Mouse (Mus musculus): ENCODE measurements around the gene Krt6b. TPM values are rescaled to one million over a fixed set of nuclear protein-coding genes. Genes with fewer than 3 reads are reported as not detected.
"Not testable (repeated sequence)": the region's sequence is repeated elsewhere in the genome, so short reads cannot be mapped to it uniquely, and the experiment has no call there.

The Krt6b gene
- polyA plus RNA-seq, 1 experiment from 2014 or later = not detected

DNA sequence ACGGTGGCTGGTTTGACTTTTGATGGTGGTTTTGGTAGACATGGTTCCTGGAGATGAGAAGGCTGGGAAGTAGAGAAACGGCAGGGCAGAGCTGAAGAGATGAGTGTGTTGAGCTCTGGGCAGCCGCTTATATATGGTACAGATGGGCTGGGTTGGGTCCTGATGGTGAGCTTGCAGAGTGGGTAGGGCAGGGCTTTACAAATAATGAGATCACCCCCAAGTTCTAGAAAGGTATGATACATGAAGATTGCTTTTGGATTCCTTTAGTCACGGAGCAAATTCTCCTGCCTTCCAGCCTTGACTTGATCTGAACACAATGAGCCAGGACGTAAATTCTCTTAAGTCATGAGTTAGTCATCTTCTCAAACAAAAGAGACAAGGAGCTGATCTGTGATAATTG, 14.1 kb upstream of the Krt6b start, which contains the start of gene Krt6a:
Gene Krt6a (minus strand): TSS at position 101 of the 400 bp plus-strand sequence.
- H3K27me3 ChIP-seq (ENCODE audit: insufficient read depth, low read length) = no peaks in the 10 kb centered on the region
- H3K27ac ChIP-seq (ENCODE audit: low read depth) = no peak within 1 kb of the TSS
- no peak within 1 kb of the TSS for H3K4me2 ChIP-seq (ENCODE audit: low read depth, low read length)
- DNase-seq (no peak), ATAC-seq (no peak)
- H3K9ac ChIP-seq (replicated peaks) = no peak within 1 kb of the TSS
- WGBS (ENCODE audit: insufficient replicate concordance) = 69% methylated on average over 5 of the region's 5 CpGs
- H3K9me3 ChIP-seq (ENCODE audit: low read length) = no peaks in the 10 kb centered on the region
- H3K4me3 ChIP-seq (ENCODE audit: low read depth, low read length) = no peak within 1 kb of the TSS
- H3K4me1 ChIP-seq (ENCODE audit: insufficient read depth) = no peaks in the 10 kb centered on the region
- no peaks in the 10 kb centered on the region for H3K36me3 ChIP-seq (replicated peaks; ENCODE audit: insufficient read depth, low read length)
- TF ChIP-seq CTCF (IDR thresholded peaks at IDR 0.05; ENCODE audit: low read depth) = no peak
- TF ChIP-seq EP300 (IDR thresholded peaks at IDR 0.05; ENCODE audit: low read depth) = no peak

DNA sequence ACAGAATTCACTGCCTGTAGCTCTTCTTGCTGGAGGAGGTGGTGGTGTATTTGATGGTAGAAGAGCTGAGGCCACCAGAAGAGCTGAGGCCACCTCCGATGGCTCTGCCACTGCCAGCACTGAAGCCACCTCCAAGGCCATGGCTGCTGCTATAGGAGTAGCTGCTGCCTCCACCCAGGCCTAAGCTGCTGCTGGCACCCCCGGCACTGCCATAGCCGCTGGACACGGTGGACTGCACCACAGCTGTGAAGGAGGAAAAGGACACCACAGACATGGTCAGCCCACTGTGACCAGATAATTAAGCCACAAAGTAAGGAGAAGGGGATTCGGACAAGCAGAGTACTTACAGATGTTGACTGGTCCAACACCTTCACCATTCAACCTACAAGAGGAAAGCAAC, 10.4 kb upstream of the Krt6b start:
- not testable (repeated sequence) for DNase-seq
- WGBS (ENCODE audit: insufficient replicate concordance) = 79% methylated on average over 4 of the region's 5 CpGs

GRCm38 (mm10) chr15:101688161-101688560, 8.1 kb upstream of the Krt6b start:
- 49% methylated on average over 2 of the region's 2 CpGs for WGBS (ENCODE audit: insufficient replicate concordance)

More for the DNA sequence above, 10.4 kb upstream of the Krt6b start:
- H3K4me3 ChIP-seq (ENCODE audit: low read depth, low read length); H3K27me3 ChIP-seq (ENCODE audit: insufficient read depth, low read length); H3K27ac ChIP-seq (ENCODE audit: low read depth); H3K4me2 ChIP-seq (ENCODE audit: low read depth, low read length); ATAC-seq; H3K9ac ChIP-seq (replicated peaks); H3K4me1 ChIP-seq (ENCODE audit: insufficient read depth); H3K9me3 ChIP-seq (ENCODE audit: low read length); H3K36me3 ChIP-seq (replicated peaks; ENCODE audit: insufficient read depth, low read length): not testable (repeated sequence)

DNA sequence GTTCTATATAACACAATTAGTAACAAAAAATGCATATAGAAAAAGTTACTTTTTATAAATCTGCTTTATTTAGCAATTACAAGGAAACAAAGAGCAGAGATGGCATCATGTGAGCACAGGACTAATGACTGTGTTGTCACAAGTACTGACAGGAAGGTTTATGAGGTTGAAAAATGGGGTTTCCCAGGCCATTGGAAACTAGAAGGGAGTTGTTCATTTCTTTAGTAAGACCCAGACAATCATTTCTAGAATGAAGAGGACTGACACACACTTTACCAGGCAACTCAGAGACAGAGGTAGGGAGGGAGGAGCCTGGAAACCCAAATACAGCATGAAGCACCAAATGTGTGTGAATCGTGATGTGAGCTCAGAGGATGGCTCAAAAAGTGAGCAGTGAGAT, 4.1 kb downstream of the Krt6b start:
- Histone ChIP-seq H3K4me3 (ENCODE audit: low read depth, low read length) (no peak overlapping the region), H3K9me3 (ENCODE audit: low read length) (no peaks in the 10 kb centered on the region), H3K27me3 (ENCODE audit: insufficient read depth, low read length) (no peaks in the 10 kb centered on the region), H3K27ac (ENCODE audit: low read depth) (no peak overlapping the region), H3K9ac (replicated peaks) (no peak overlapping the region), H3K4me1 (ENCODE audit: insufficient read depth) (no peaks in the 10 kb centered on the region), H3K4me2 (ENCODE audit: low read depth, low read length) (no peak overlapping the region), H3K36me3 (replicated peaks; ENCODE audit: insufficient read depth, low read length) (no peaks in the 10 kb centered on the region)
- no peak for DNase-seq
- no peak for TF ChIP-seq CTCF (IDR thresholded peaks at IDR 0.05; ENCODE audit: low read depth)
- no peak for TF ChIP-seq EP300 (IDR thresholded peaks at IDR 0.05; ENCODE audit: low read depth)
- WGBS (ENCODE audit: insufficient replicate concordance) = 50% methylated on average over 1 of the region's 1 CpGs
- ATAC-seq = no peak

More at GRCm38 (mm10) chr15:101688161-101688560, 8.1 kb upstream of the Krt6b start:
- DNase-seq (no peak), ATAC-seq (no peak)
- H3K4me2 ChIP-seq (ENCODE audit: low read depth, low read length) = no peak overlapping the region
- no peak overlapping the region for H3K9ac ChIP-seq (replicated peaks)
- H3K27ac ChIP-seq (ENCODE audit: low read depth) = no peak overlapping the region
- H3K4me3 ChIP-seq (ENCODE audit: low read depth, low read length) = no peak overlapping the region
- H3K9me3 ChIP-seq (ENCODE audit: low read length) = no peaks in the 10 kb centered on the region
- H3K27me3 ChIP-seq (ENCODE audit: insufficient read depth, low read length) = no peaks in the 10 kb centered on the region
- H3K4me1 ChIP-seq (ENCODE audit: insufficient read depth) = no peaks in the 10 kb centered on the region
- no peak for TF ChIP-seq EP300 (IDR thresholded peaks at IDR 0.05; ENCODE audit: low read depth)
- no peak for TF ChIP-seq CTCF (IDR thresholded peaks at IDR 0.05; ENCODE audit: low read depth)
- H3K36me3 ChIP-seq (replicated peaks; ENCODE audit: insufficient read depth, low read length) = no peaks in the 10 kb centered on the region

GRCm38 (mm10) chr15:101652736-101653265, 27.3 kb downstream of the Krt6b start:
- H3K9ac ChIP-seq (replicated peaks) = no peak overlapping the region
- H3K4me1 ChIP-seq (ENCODE audit: insufficient read depth) = no peaks in the 10 kb centered on the region
- TF ChIP-seq CTCF (IDR thresholded peaks at IDR 0.05; ENCODE audit: low read depth) = no peak
- TF ChIP-seq EP300 (IDR thresholded peaks at IDR 0.05; ENCODE audit: low read depth) = no peak
- H3K27ac ChIP-seq (ENCODE audit: low read depth) = no peak overlapping the region
- H3K4me2 ChIP-seq (ENCODE audit: low read depth, low read length) = no peak overlapping the region
- ATAC-seq (no peak), DNase-seq (no peak)
- H3K9me3 ChIP-seq (ENCODE audit: low read length) = no peaks in the 10 kb centered on the region
- no peaks in the 10 kb centered on the region for H3K27me3 ChIP-seq (ENCODE audit: insufficient read depth, low read length)
- no peaks in the 10 kb centered on the region for H3K36me3 ChIP-seq (replicated peaks; ENCODE audit: insufficient read depth, low read length)
- WGBS (ENCODE audit: insufficient replicate concordance) = 74% methylated on average over 5 of the region's 5 CpGs
- no peak overlapping the region for H3K4me3 ChIP-seq (ENCODE audit: low read depth, low read length)

DNA sequence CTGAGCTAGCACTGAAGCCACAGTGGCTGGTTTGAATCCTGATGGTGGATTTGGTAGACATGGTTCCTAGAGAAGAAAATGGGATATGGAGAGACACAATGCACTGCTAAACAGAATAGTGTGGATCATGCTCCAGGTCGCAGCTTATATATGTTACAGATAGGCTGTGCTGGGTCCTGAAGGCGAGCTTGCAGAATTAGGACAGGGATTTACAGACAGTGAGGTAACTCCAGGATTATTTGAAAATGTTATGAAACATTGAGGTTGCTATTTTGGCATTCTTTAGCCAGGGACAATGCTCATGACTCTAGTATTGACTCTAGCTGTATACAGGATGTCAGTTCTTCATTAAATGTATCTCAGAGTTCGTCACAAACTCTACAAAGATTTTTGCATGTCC, 32.8 kb downstream of the Krt6b start, which contains the start of gene Gm5478:
Gene Gm5478 (minus strand): TSS at position 101 of the 400 bp plus-strand sequence.
- DNase-seq = no peak

More for the DNA sequence above, 32.8 kb downstream of the Krt6b start, which contains the start of gene Gm5478:
- no peaks in the 10 kb centered on the region for H3K36me3 ChIP-seq (replicated peaks; ENCODE audit: insufficient read depth, low read length)
- no peak for ATAC-seq
- H3K4me3 ChIP-seq (ENCODE audit: low read depth, low read length) = no peak within 1 kb of the TSS
- WGBS (ENCODE audit: insufficient replicate concordance) = 68% methylated on average over 3 of the region's 3 CpGs
- no peaks in the 10 kb centered on the region for H3K9me3 ChIP-seq (ENCODE audit: low read length)
- TF ChIP-seq EP300 (IDR thresholded peaks at IDR 0.05; ENCODE audit: low read depth) (no peak), CTCF (IDR thresholded peaks at IDR 0.05; ENCODE audit: low read depth) (no peak)
- H3K27me3 ChIP-seq (ENCODE audit: insufficient read depth, low read length) = no peaks in the 10 kb centered on the region
- H3K9ac ChIP-seq (replicated peaks) = no peak within 1 kb of the TSS
- no peak within 1 kb of the TSS for H3K27ac ChIP-seq (ENCODE audit: low read depth)
- no peak within 1 kb of the TSS for H3K4me2 ChIP-seq (ENCODE audit: low read depth, low read length)
- no peaks in the 10 kb centered on the region for H3K4me1 ChIP-seq (ENCODE audit: insufficient read depth)
